Mouse (Mus musculus): ENCODE measurements at regions not wholly inside any gene's neighbourhood (a gene's known extent, or its start where the extent isn't known, plus 50 kb on each side); places are given as distances from the start of the nearest gene placed in this dataset.

DNA sequence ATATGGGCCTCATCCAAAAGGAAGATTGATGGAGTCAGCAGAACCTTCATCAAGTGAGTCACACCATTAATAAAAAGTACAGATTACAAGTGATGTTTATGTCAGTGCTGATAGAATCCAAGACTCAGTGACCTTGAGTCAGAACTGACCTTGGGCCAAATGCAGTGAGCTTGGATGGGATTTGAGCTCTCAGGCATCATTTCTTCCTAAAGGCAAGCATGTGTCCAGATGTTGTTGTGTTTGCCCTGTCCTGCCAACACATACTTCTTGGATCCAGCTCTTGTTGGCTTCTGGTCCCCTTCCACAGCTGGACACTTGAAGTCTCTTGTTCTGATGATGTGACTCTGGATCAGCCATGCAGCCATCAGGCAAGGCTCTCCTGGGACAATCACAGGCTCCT lies 125.3 kb upstream of the Hs3st3a1 start:
- TF ChIP-seq CTCF (IDR thresholded peaks at IDR 0.05; ENCODE audit: low read depth, low read length) (no peak), GATA1 (IDR thresholded peaks at IDR 0.05; ENCODE audit: borderline replicate concordance, low read length) (no peak)

All from G1E (cell line).